Mouse (Mus musculus): ENCODE measurements around the gene Gm20388. TPM values are rescaled to one million over a fixed set of nuclear protein-coding genes. Genes with fewer than 3 reads are reported as not detected.

Gm20388 gene
- total RNA-seq, 1 experiment from 2014 or later = 18.4 TPM

- no peak for ATAC-seq (replicated peaks in 1 of 2; ENCODE audit: insufficient read depth in 1 of 2, low FRiP score in 2 of 2, low TSS enrichment in 1 of 2, low read depth in 1 of 2, poor library complexity in 2 of 2, severe bottlenecking in 2 of 2)
Observed at GRCm38 (mm10) chr8:121088281-121088680, 1177.6 kb downstream of the Gm20388 start.

- no peak for ATAC-seq (replicated peaks in 1 of 2; ENCODE audit: insufficient read depth in 1 of 2, low FRiP score in 2 of 2, low TSS enrichment in 1 of 2, low read depth in 1 of 2, poor library complexity in 2 of 2, severe bottlenecking in 2 of 2)
Observed at GRCm38 (mm10) chr8:121088871-121089630, 1178.4 kb downstream of the Gm20388 start.

GRCm38 (mm10) chr8:121089631-121090380 lies 1179.2 kb downstream of the Gm20388 start:
- ATAC-seq (replicated peaks in 1 of 2; ENCODE audit: insufficient read depth in 1 of 2, low FRiP score in 2 of 2, low TSS enrichment in 1 of 2, low read depth in 1 of 2, poor library complexity in 2 of 2, severe bottlenecking in 2 of 2) = no peak

- ATAC-seq (replicated peaks in 1 of 2; ENCODE audit: insufficient read depth in 1 of 2, low FRiP score in 2 of 2, low TSS enrichment in 1 of 2, low read depth in 1 of 2, poor library complexity in 2 of 2, severe bottlenecking in 2 of 2) = no peak
Observed at GRCm38 (mm10) chr8:121090716-121091115, 1180.1 kb downstream of the Gm20388 start.

- no peak for ATAC-seq (replicated peaks in 1 of 2; ENCODE audit: insufficient read depth in 1 of 2, low FRiP score in 2 of 2, low TSS enrichment in 1 of 2, low read depth in 1 of 2, poor library complexity in 2 of 2, severe bottlenecking in 2 of 2)
Observed at GRCm38 (mm10) chr8:121092141-121092540, 1181.5 kb downstream of the Gm20388 start.

- peak; percentile 63 to 69 for ATAC-seq (replicated peaks in 1 of 2; ENCODE audit: insufficient read depth in 1 of 2, low FRiP score in 2 of 2, low TSS enrichment in 1 of 2, low read depth in 1 of 2, poor library complexity in 2 of 2, severe bottlenecking in 2 of 2)
Observed at GRCm38 (mm10) chr8:121092627-121093026, 1182.0 kb downstream of the Gm20388 start.

- no peak for ATAC-seq (replicated peaks in 1 of 2; ENCODE audit: insufficient read depth in 1 of 2, low FRiP score in 2 of 2, low TSS enrichment in 1 of 2, low read depth in 1 of 2, poor library complexity in 2 of 2, severe bottlenecking in 2 of 2)
Observed at GRCm38 (mm10) chr8:121093496-121093895, 1182.9 kb downstream of the Gm20388 start.

GRCm38 (mm10) chr8:121104049-121104818 lies 1193.6 kb downstream of the Gm20388 start:
- peak; percentile 38 to 43; a peak in 1 of 4 replicates for ATAC-seq (replicated peaks in 1 of 2; ENCODE audit: insufficient read depth in 1 of 2, low FRiP score in 2 of 2, low TSS enrichment in 1 of 2, low read depth in 1 of 2, poor library complexity in 2 of 2, severe bottlenecking in 2 of 2)

- peak; percentile 89 to 92 for ATAC-seq (replicated peaks in 1 of 2; ENCODE audit: insufficient read depth in 1 of 2, low FRiP score in 2 of 2, low TSS enrichment in 1 of 2, low read depth in 1 of 2, poor library complexity in 2 of 2, severe bottlenecking in 2 of 2)
Observed at GRCm38 (mm10) chr8:121107668-121108656, 1197.3 kb downstream of the Gm20388 start, which contains the start of gene Mthfsd. TSS of gene Mthfsd (minus strand) at chr8:121108392.

GRCm38 (mm10) chr8:121108657-121109056 lies 1198.0 kb downstream of the Gm20388 start:
- no peak for ATAC-seq (replicated peaks in 1 of 2; ENCODE audit: insufficient read depth in 1 of 2, low FRiP score in 2 of 2, low TSS enrichment in 1 of 2, low read depth in 1 of 2, poor library complexity in 2 of 2, severe bottlenecking in 2 of 2)

GRCm38 (mm10) chr8:121111145-121111907 lies 1200.7 kb downstream of the Gm20388 start:
- no peak for ATAC-seq (replicated peaks in 1 of 2; ENCODE audit: insufficient read depth in 1 of 2, low FRiP score in 2 of 2, low TSS enrichment in 1 of 2, low read depth in 1 of 2, poor library complexity in 2 of 2, severe bottlenecking in 2 of 2)

GRCm38 (mm10) chr8:121113261-121113660 lies 1202.6 kb downstream of the Gm20388 start:
- peak; percentile 81 to 86 for ATAC-seq (replicated peaks in 1 of 2; ENCODE audit: insufficient read depth in 1 of 2, low FRiP score in 2 of 2, low TSS enrichment in 1 of 2, low read depth in 1 of 2, poor library complexity in 2 of 2, severe bottlenecking in 2 of 2)

GRCm38 (mm10) chr8:121115136-121115535 lies 1204.5 kb downstream of the Gm20388 start:
- no peak for ATAC-seq (replicated peaks in 1 of 2; ENCODE audit: insufficient read depth in 1 of 2, low FRiP score in 2 of 2, low TSS enrichment in 1 of 2, low read depth in 1 of 2, poor library complexity in 2 of 2, severe bottlenecking in 2 of 2)

GRCm38 (mm10) chr8:121115948-121116347 lies 1205.3 kb downstream of the Gm20388 start, which contains the start of gene Foxc2:
TSS of gene Foxc2 (plus strand) at chr8:121116171.
- no peak for ATAC-seq (replicated peaks in 1 of 2; ENCODE audit: insufficient read depth in 1 of 2, low FRiP score in 2 of 2, low TSS enrichment in 1 of 2, low read depth in 1 of 2, poor library complexity in 2 of 2, severe bottlenecking in 2 of 2)

GRCm38 (mm10) chr8:121116591-121117185 lies 1206.0 kb downstream of the Gm20388 start:
- no peak for ATAC-seq (replicated peaks in 1 of 2; ENCODE audit: insufficient read depth in 1 of 2, low FRiP score in 2 of 2, low TSS enrichment in 1 of 2, low read depth in 1 of 2, poor library complexity in 2 of 2, severe bottlenecking in 2 of 2)
